Mouse (Mus musculus) myocyte (in vitro differentiated cells): Measurements from ENCODE around the gene 1700020L24Rik.

ENCODE experiments used
- CEBPB ChIP-seq: IDR thresholded peaks from 2 replicates; pipeline ENCODE4 v1.6.1; 2011; ENCODE audit warnings: mild to moderate bottlenecking, moderate library complexity; ENCODE audit not compliant: poor library complexity, insufficient read depth, severe bottlenecking
- E2F4 ChIP-seq: IDR thresholded peaks from one replicate; pipeline ENCODE4 v1.6.1; 2011; ENCODE audit warnings: mild to moderate bottlenecking, control low read depth, moderate library complexity; ENCODE audit not compliant: insufficient read depth
- MAX ChIP-seq: IDR thresholded peaks from one replicate; pipeline ENCODE4 v1.6.1; 2011; ENCODE audit warnings: low read depth, mild to moderate bottlenecking, control low read depth
- MYOD1 ChIP-seq, 3 experiments: IDR thresholded peaks; one replicate each; pipeline ENCODE4 v1.6.1; 2011; ENCODE audit warnings: control low read depth in 2 of 3, low read depth in 2 of 3, mild to moderate bottlenecking in 2 of 3, moderate library complexity in 1 of 3; ENCODE audit not compliant: insufficient read length in 2 of 3, control insufficient read depth in 1 of 3
- MYOG ChIP-seq, 3 experiments: IDR thresholded peaks; one replicate each; pipeline ENCODE4 v1.6.1; 2011; ENCODE audit warnings: control low read depth in 2 of 3, low read depth in 2 of 3, mild to moderate bottlenecking in 2 of 3; ENCODE audit not compliant: insufficient read length in 2 of 3, control insufficient read depth in 1 of 3, insufficient read depth in 1 of 3
- POLR2A ChIP-seq: IDR thresholded peaks from one replicate; pipeline ENCODE4 v1.6.1; 2011; ENCODE audit warnings: low read depth, mild to moderate bottlenecking, control low read depth, moderate library complexity; ENCODE audit not compliant: insufficient read length
- POLR2AphosphoS2 ChIP-seq: IDR thresholded peaks from one replicate; pipeline ENCODE4 v1.6.1; 2011; ENCODE audit warnings: low read depth, control low read depth; ENCODE audit not compliant: insufficient read length
- SRF ChIP-seq: IDR thresholded peaks from one replicate; pipeline ENCODE4 v1.6.1; 2011; ENCODE audit warnings: low read depth; ENCODE audit not compliant: control insufficient read depth, insufficient read length
- TCF12 ChIP-seq: IDR thresholded peaks from one replicate; pipeline ENCODE4 v1.6.1; 2011; ENCODE audit warnings: mild to moderate bottlenecking, control low read depth; ENCODE audit not compliant: poor library complexity, insufficient read depth, severe bottlenecking

GRCm38 (mm10) chr11:83445001-83445400, 7.5 kb downstream of the 1700020L24Rik start:
- no peak for TF ChIP-seq POLR2A
- no peak for TF ChIP-seq POLR2AphosphoS2
- no peak for TF ChIP-seq MYOD1 (IDR thresholded peaks at IDR 0.05; ENCODE audit: control insufficient read depth in 1 of 3, insufficient read length in 2 of 3, low read depth in 2 of 3)
- TF ChIP-seq MAX, result no peak
- TF ChIP-seq SRF, result no peak
- TF ChIP-seq CEBPB, result no peak
- TF ChIP-seq MYOG (IDR thresholded peaks at IDR 0.05; ENCODE audit: control insufficient read depth in 1 of 3, insufficient read depth in 1 of 3, insufficient read length in 2 of 3, low read depth in 2 of 3), result no peak
- TF ChIP-seq TCF12, result no peak
- no peak for TF ChIP-seq E2F4
